Mouse (Mus musculus): ENCODE measurements around the gene Abo. TPM values are rescaled to one million over a fixed set of nuclear protein-coding genes. Genes with fewer than 3 reads are reported as not detected.
"Not testable (repeated sequence)": the region's sequence is repeated elsewhere in the genome, so short reads cannot be mapped to it uniquely, and the experiment has no call there.

Gene Abo
- total RNA-seq, 2 experiments from 2014 or later: not detected

- intact Hi-C loops (cut with DNase I); DNase-seq (ENCODE audit: low spot score in 2 of 2): not testable (repeated sequence)
Measured at GRCm38 (mm10) chr2:26885541-26885940, 20.8 kb upstream of the Abo start.

- DNase-seq (ENCODE audit: low spot score in 2 of 2): no peak
- intact Hi-C loops (cut with DNase I): no loop called here
Measured at GRCm38 (mm10) chr2:26878571-26878970, 13.8 kb upstream of the Abo start.

- intact Hi-C loops (cut with DNase I): no loop called here
- no peak for DNase-seq (ENCODE audit: low spot score in 2 of 2)
Measured at GRCm38 (mm10) chr2:26870666-26871065, 5.9 kb upstream of the Abo start.

GRCm38 (mm10) chr2:26862856-26863255, 1.9 kb downstream of the Abo start:
- no peak for DNase-seq (ENCODE audit: low spot score in 2 of 2)
- intact Hi-C loops (cut with DNase I): no loop called here

GRCm38 (mm10) chr2:26847706-26848105, 17.1 kb downstream of the Abo start:
- intact Hi-C loops (cut with DNase I): no loop called here

GRCm38 (mm10) chr2:26832478-26832877, 32.3 kb downstream of the Abo start:
- DNase-seq (ENCODE audit: low spot score in 2 of 2): no peak
- intact Hi-C loops (cut with DNase I): no loop called here

More at GRCm38 (mm10) chr2:26847706-26848105, 17.1 kb downstream of the Abo start:
- no peak for DNase-seq (ENCODE audit: low spot score in 2 of 2)

- DNase-seq (ENCODE audit: low spot score in 2 of 2): no peak
- intact Hi-C loops (cut with DNase I): no loop called here
Measured at GRCm38 (mm10) chr2:26828047-26828446, 36.7 kb downstream of the Abo start.

GRCm38 (mm10) chr2:26827261-26827975, 37.4 kb downstream of the Abo start:
- intact Hi-C loops (cut with DNase I): loop anchor here (2.0 kb wide), 1 partner anchor 79 kb away; no protein-coding TSS in a partner anchor
- DNase-seq (ENCODE audit: low spot score in 2 of 2): no peak

Other genes with a start within 250 kb of the Abo start
- 10 to 100 TPM; 69.1 to 81.4 TPM for gene Fam69b, start 236.5 kb downstream of the Abo start, total RNA-seq (2021)
- not detected for gene Lcn4, start 193.7 kb downstream of the Abo start, total RNA-seq (2021)
- gene Surf6, start 37.9 kb upstream of the Abo start, total RNA-seq (2021): 10 to 100 TPM; 26.7 to 27.0 TPM
- 10 to 100 TPM; 45.7 to 46.8 TPM for gene Med22, start 45.7 kb upstream of the Abo start, total RNA-seq (2021)
- 100 to 1,000 TPM; 223 to 256 TPM for gene Rpl7a, start 45.8 kb upstream of the Abo start, total RNA-seq (2021)
- gene Surf2, start 51.4 kb upstream of the Abo start, total RNA-seq (2021): 10 to 100 TPM; 33.2 to 34.0 TPM
- 100 to 1,000 TPM in 1 of 2 experiments, 10 to 100 TPM in 1; 95.5 to 106 TPM for gene Surf1, start 51.6 kb upstream of the Abo start, total RNA-seq (2021)
- gene Surf4, start 68.9 kb upstream of the Abo start, total RNA-seq (2021): 10 to 100 TPM; 49.5 to 53.0 TPM
- gene Stkld1, start 69.1 kb upstream of the Abo start, total RNA-seq (2021): under 1 TPM; 0.15 to 0.41 TPM
- gene Rexo4, start 99.4 kb upstream of the Abo start, total RNA-seq (2021): 10 to 100 TPM; 48.2 to 68.2 TPM
- 1 to 10 TPM in 1 of 2 experiments, under 1 TPM in 1; 0.77 to 1.8 TPM for gene Adamts13, start 108.4 kb upstream of the Abo start, total RNA-seq (2021)
- 10 to 100 TPM; 41.5 to 50.0 TPM for gene Cacfd1, start 144.9 kb upstream of the Abo start, total RNA-seq (2021)
- gene Slc2a6, start 163.0 kb upstream of the Abo start, total RNA-seq (2021): 10 to 100 TPM; 32.2 to 32.4 TPM
- under 1 TPM in 1 of 2 experiments, not detected in 1; 0.44 TPM for gene Mymk, start 207.2 kb upstream of the Abo start, total RNA-seq (2021)
- 10 to 100 TPM; 22.0 to 22.2 TPM for gene Adamtsl2, start 214.4 kb upstream of the Abo start, total RNA-seq (2021)

All from left cerebral cortex, postnatal 36 days (tissue).